Mouse (Mus musculus) brain, embryonic 14.5 days (tissue): ENCODE measurements around the gene Cldn5. TPM values are rescaled to one million over a fixed set of nuclear protein-coding genes. Genes with fewer than 3 reads are reported as not detected.

Experiments
- DNase-seq: peaks from one replicate; pipeline ENCODE4 v3.0.0-alpha.2; 2011; ENCODE audit warnings: low read depth
- CTCF ChIP-seq: fragments of 200-500 bp; IDR thresholded peaks from 2 replicates; pipeline ENCODE4 v1.5.1; 2012; ENCODE audit warnings: inconsistent platforms, mild to moderate bottlenecking, moderate library complexity, borderline replicate concordance; ENCODE audit not compliant: insufficient read depth, insufficient read length; ENCODE audit errors: extremely low read depth
- POLR2A ChIP-seq: fragments of 200-500 bp; IDR thresholded peaks from 2 replicates; pipeline ENCODE4 v1.6.1; 2012; ENCODE audit warnings: mild to moderate bottlenecking, inconsistent platforms, borderline replicate concordance; ENCODE audit not compliant: poor library complexity, insufficient read depth, insufficient read length, severe bottlenecking; ENCODE audit errors: extremely low read depth
- polyA plus RNA-seq: library from polyadenylated mRNA; depleted of rRNA; stranded (reverse); fragments of >200 nt; gene quantifications from 2 replicates; pipeline ENCODE4 v1.2.3, GENCODE M21; 2012

Gene Cldn5
- polyA plus RNA-seq, 1 experiment, result 122 TPM

- no peak for DNase-seq
- no peak for TF ChIP-seq CTCF
- no peak for TF ChIP-seq POLR2A
Observed at GRCm38 (mm10) chr16:18762960-18763359, 13.7 kb upstream of the Cldn5 start.

GRCm38 (mm10) chr16:18766390-18766789 lies 10.3 kb upstream of the Cldn5 start:
- no peak for DNase-seq
- TF ChIP-seq CTCF (no peak), POLR2A (no peak)

GRCm38 (mm10) chr16:18769501-18769900 lies 7.1 kb upstream of the Cldn5 start:
- no peak for DNase-seq
- TF ChIP-seq POLR2A, result no peak
- TF ChIP-seq CTCF, result no peak

GRCm38 (mm10) chr16:18773936-18774335 lies 2.7 kb upstream of the Cldn5 start:
- no peak for DNase-seq
- TF ChIP-seq CTCF, result no peak
- no peak for TF ChIP-seq POLR2A

- no peak for TF ChIP-seq CTCF
- no peak for TF ChIP-seq POLR2A
- DNase-seq, result no peak
Observed at GRCm38 (mm10) chr16:18775621-18776555, 759 bp upstream of the Cldn5 start.

GRCm38 (mm10) chr16:18777101-18778080 lies 744 bp downstream of the Cldn5 start:
- TF ChIP-seq CTCF, result no peak
- TF ChIP-seq POLR2A, result no peak
- peak; percentile 23 for DNase-seq

- DNase-seq, result no peak
- TF ChIP-seq CTCF, result no peak
- no peak for TF ChIP-seq POLR2A
Observed at GRCm38 (mm10) chr16:18778461-18778860, 1.8 kb downstream of the Cldn5 start.

- no peak for DNase-seq
- no peak for TF ChIP-seq POLR2A
- TF ChIP-seq CTCF, result no peak
Observed at GRCm38 (mm10) chr16:18781810-18782209, 5.2 kb downstream of the Cldn5 start.

- no peak for TF ChIP-seq CTCF
- no peak for TF ChIP-seq POLR2A
- DNase-seq, result no peak
Observed at GRCm38 (mm10) chr16:18785025-18785424, 8.4 kb downstream of the Cldn5 start.

- no peak for TF ChIP-seq CTCF
- no peak for TF ChIP-seq POLR2A
- no peak for DNase-seq
Observed at GRCm38 (mm10) chr16:18785485-18785884, 8.8 kb downstream of the Cldn5 start.

- no peak for TF ChIP-seq POLR2A
- no peak for TF ChIP-seq CTCF
Observed at GRCm38 (mm10) chr16:18786652-18787051, 10.0 kb downstream of the Cldn5 start.

GRCm38 (mm10) chr16:18788627-18789406 lies 12.2 kb downstream of the Cldn5 start:
- TF ChIP-seq POLR2A (no peak), CTCF (no peak)
- DNase-seq, result no peak

More at GRCm38 (mm10) chr16:18786652-18787051, 10.0 kb downstream of the Cldn5 start:
- DNase-seq, result no peak
